Mouse (Mus musculus): Measurements from ENCODE around the gene Kctd10. TPM values are rescaled to one million over a fixed set of nuclear protein-coding genes. Genes with fewer than 3 reads are reported as not detected.
A peak's percentile ranks its signal among the peaks of the same experiment; 100 is the strongest.

Kctd10 gene
- polyA plus RNA-seq (2016; fragmentation: Nextera tagmentation; extraction: Ambion mirVana), result 103 and 114 TPM in 2 replicates

GRCm38 (mm10) chr5:114380209-114381012 is at the start of gene Kctd10, which contains the start of gene Ube3b:
TSS of gene Kctd10 (minus strand) at chr5:114380508.
TSS of gene Ube3b (plus strand) at chr5:114380607.
- Histone ChIP-seq H3K9me3 (replicated peaks) (no peaks in the 10 kb centered on the region), H3K36me3 (peaks cover 38% of the 10 kb centered on the region), H3K27me3 (ENCODE audit: low read depth, poor library complexity, severe bottlenecking) (no peaks in the 10 kb centered on the region), H3K27ac (replicated peaks) (peak within 1 kb of the TSS; percentile 98), H3K4me3 (peak within 1 kb of the TSS; percentile 96), H3K4me1 (peaks cover 41% of the 10 kb centered on the region)
- WGBS, result under 1% methylated on average over 74 of the region's 74 CpGs
- DNase-seq (ENCODE audit: low spot score), result peak; percentile 92

- peaks cover 10% of the 10 kb centered on the region for H3K36me3 ChIP-seq
- no peak overlapping the region for H3K27ac ChIP-seq (replicated peaks)
- H3K27me3 ChIP-seq (ENCODE audit: low read depth, poor library complexity, severe bottlenecking), result no peaks in the 10 kb centered on the region
- DNase-seq (ENCODE audit: low spot score), result no peak
- H3K4me1 ChIP-seq, result no peaks in the 10 kb centered on the region
- no peak overlapping the region for H3K4me3 ChIP-seq
- H3K9me3 ChIP-seq (replicated peaks), result no peaks in the 10 kb centered on the region
- WGBS, result 87% methylated on average over 7 of the region's 7 CpGs
Observed at GRCm38 (mm10) chr5:114429781-114430180, 49.5 kb upstream of the Kctd10 start.

GRCm38 (mm10) chr5:114428621-114429020 is 48.3 kb upstream of the Kctd10 start:
- no peaks in the 10 kb centered on the region for H3K27me3 ChIP-seq (ENCODE audit: low read depth, poor library complexity, severe bottlenecking)
- no peaks in the 10 kb centered on the region for H3K4me1 ChIP-seq
- H3K9me3 ChIP-seq (replicated peaks), result no peaks in the 10 kb centered on the region
- DNase-seq (ENCODE audit: low spot score), result no peak
- no peaks in the 10 kb centered on the region for H3K36me3 ChIP-seq
- H3K4me3 ChIP-seq, result no peak overlapping the region
- no peak overlapping the region for H3K27ac ChIP-seq (replicated peaks)
- WGBS, result 88% methylated on average over 18 of the region's 18 CpGs

- WGBS, result 83% methylated on average over 6 of the region's 6 CpGs
- Histone ChIP-seq H3K27ac (replicated peaks) (no peak overlapping the region), H3K27me3 (ENCODE audit: low read depth, poor library complexity, severe bottlenecking) (no peaks in the 10 kb centered on the region), H3K4me1 (0 out of 2 replicates have a peak, but pooled peaks cover 7% of the 10 kb centered on the region), H3K9me3 (replicated peaks) (no peaks in the 10 kb centered on the region), H3K4me3 (no peak overlapping the region), H3K36me3 (no peaks in the 10 kb centered on the region)
- DNase-seq (ENCODE audit: low spot score), result no peak
Observed at GRCm38 (mm10) chr5:114426732-114427131, 46.4 kb upstream of the Kctd10 start.

- no peak for DNase-seq (ENCODE audit: low spot score)
- WGBS, result 89% methylated on average over 5 of the region's 5 CpGs
- Histone ChIP-seq H3K27me3 (ENCODE audit: low read depth, poor library complexity, severe bottlenecking) (no peaks in the 10 kb centered on the region), H3K9me3 (replicated peaks) (no peaks in the 10 kb centered on the region), H3K27ac (replicated peaks) (0 out of 2 replicates have a peak overlapping the region, but pooled peaks have one; percentile 13), H3K4me3 (no peak overlapping the region), H3K36me3 (peaks cover 27% of the 10 kb centered on the region), H3K4me1 (0 out of 2 replicates have a peak, but pooled peaks cover 7% of the 10 kb centered on the region)
Observed at GRCm38 (mm10) chr5:114423961-114424360, 43.7 kb upstream of the Kctd10 start.

- 48% methylated on average over 5 of the region's 5 CpGs for WGBS
Observed at GRCm38 (mm10) chr5:114422591-114422990, 42.3 kb upstream of the Kctd10 start.

GRCm38 (mm10) chr5:114421561-114422298 is 41.4 kb upstream of the Kctd10 start:
- Histone ChIP-seq H3K4me1 (0 out of 2 replicates have a peak, but pooled peaks cover 7% of the 10 kb centered on the region), H3K9me3 (replicated peaks) (no peaks in the 10 kb centered on the region), H3K27ac (replicated peaks) (peak overlapping the region; percentile 47; the same call in 1 of the 2 replicates), H3K27me3 (ENCODE audit: low read depth, poor library complexity, severe bottlenecking) (no peaks in the 10 kb centered on the region), H3K36me3 (peaks cover 49% of the 10 kb centered on the region), H3K4me3 (no peak overlapping the region)
- 76% methylated on average over 11 of the region's 11 CpGs for WGBS
- no peak for DNase-seq (ENCODE audit: low spot score)

More at GRCm38 (mm10) chr5:114422591-114422990, 42.3 kb upstream of the Kctd10 start:
- no peaks in the 10 kb centered on the region for H3K9me3 ChIP-seq (replicated peaks)
- H3K27me3 ChIP-seq (ENCODE audit: low read depth, poor library complexity, severe bottlenecking), result no peaks in the 10 kb centered on the region
- no peak overlapping the region for H3K4me3 ChIP-seq
- 0 out of 2 replicates have a peak, but pooled peaks cover 7% of the 10 kb centered on the region for H3K4me1 ChIP-seq
- H3K27ac ChIP-seq (replicated peaks), result 0 out of 2 replicates have a peak overlapping the region, but pooled peaks have one; percentile 47
- no peak for DNase-seq (ENCODE audit: low spot score)
- H3K36me3 ChIP-seq, result peaks cover 41% of the 10 kb centered on the region

- H3K36me3 ChIP-seq, result peaks cover 81% of the 10 kb centered on the region
- no peak overlapping the region for H3K4me3 ChIP-seq
- WGBS, result 88% methylated on average over 8 of the region's 8 CpGs
- H3K27ac ChIP-seq (replicated peaks), result no peak overlapping the region
- no peaks in the 10 kb centered on the region for H3K27me3 ChIP-seq (ENCODE audit: low read depth, poor library complexity, severe bottlenecking)
- peak; percentile 32 for DNase-seq (ENCODE audit: low spot score)
- 0 out of 2 replicates have a peak, but pooled peaks cover 7% of the 10 kb centered on the region for H3K4me1 ChIP-seq
- no peaks in the 10 kb centered on the region for H3K9me3 ChIP-seq (replicated peaks)
Observed at GRCm38 (mm10) chr5:114418541-114418940, 38.2 kb upstream of the Kctd10 start.

- Histone ChIP-seq H3K36me3 (peaks cover 98% of the 10 kb centered on the region), H3K4me3 (no peak overlapping the region), H3K27ac (replicated peaks) (no peak overlapping the region), H3K9me3 (replicated peaks) (no peaks in the 10 kb centered on the region), H3K4me1 (0 out of 2 replicates have a peak, but pooled peaks cover under 1% of the 10 kb centered on the region), H3K27me3 (ENCODE audit: low read depth, poor library complexity, severe bottlenecking) (no peaks in the 10 kb centered on the region)
- DNase-seq (ENCODE audit: low spot score), result no peak
- 93% methylated on average over 8 of the region's 8 CpGs for WGBS
Observed at GRCm38 (mm10) chr5:114416855-114417254, 36.5 kb upstream of the Kctd10 start.

GRCm38 (mm10) chr5:114415606-114416005 is 35.3 kb upstream of the Kctd10 start:
- no peak overlapping the region for H3K27ac ChIP-seq (replicated peaks)
- DNase-seq (ENCODE audit: low spot score), result no peak
- H3K36me3 ChIP-seq, result peaks cover 100% of the 10 kb centered on the region
- no peaks in the 10 kb centered on the region for H3K9me3 ChIP-seq (replicated peaks)
- H3K27me3 ChIP-seq (ENCODE audit: low read depth, poor library complexity, severe bottlenecking), result no peaks in the 10 kb centered on the region
- H3K4me3 ChIP-seq, result no peak overlapping the region
- WGBS, result 92% methylated on average over 5 of the region's 5 CpGs
- H3K4me1 ChIP-seq, result no peaks in the 10 kb centered on the region

GRCm38 (mm10) chr5:114413067-114413735 is 32.9 kb upstream of the Kctd10 start:
- Histone ChIP-seq H3K27me3 (ENCODE audit: low read depth, poor library complexity, severe bottlenecking) (no peaks in the 10 kb centered on the region), H3K9me3 (replicated peaks) (no peaks in the 10 kb centered on the region), H3K27ac (replicated peaks) (no peak overlapping the region), H3K4me3 (no peak overlapping the region), H3K36me3 (peaks cover 100% of the 10 kb centered on the region), H3K4me1 (no peaks in the 10 kb centered on the region)
- 80% methylated on average over 16 of the region's 16 CpGs for WGBS
- no peak for DNase-seq (ENCODE audit: low spot score)

GRCm38 (mm10) chr5:114412361-114412998 is 32.2 kb upstream of the Kctd10 start:
- 84% methylated on average over 23 of the region's 23 CpGs for WGBS
- Histone ChIP-seq H3K4me3 (no peak overlapping the region), H3K36me3 (peaks cover 100% of the 10 kb centered on the region), H3K27me3 (ENCODE audit: low read depth, poor library complexity, severe bottlenecking) (no peaks in the 10 kb centered on the region), H3K4me1 (no peaks in the 10 kb centered on the region), H3K27ac (replicated peaks) (no peak overlapping the region), H3K9me3 (replicated peaks) (no peaks in the 10 kb centered on the region)
- DNase-seq (ENCODE audit: low spot score), result no peak
